Mouse (Mus musculus): ENCODE data around the gene Mettl16.
A peak's percentile ranks its signal among the peaks of the same experiment; 100 is the strongest.

Mettl16 gene

GRCm38 (mm10) chr11:74843761-74844160 lies 73.1 kb downstream of the Mettl16 start:
- no peak for DNase-seq (ENCODE audit: low read depth, low spot score)

GRCm38 (mm10) chr11:74845784-74846183 lies 75.2 kb downstream of the Mettl16 start:
- DNase-seq (ENCODE audit: low read depth, low spot score): peak; percentile 39

- DNase-seq (ENCODE audit: low read depth, low spot score): peak; percentile 74
These were observed 77.4 kb downstream of the Mettl16 start for GRCm38 (mm10) chr11:74847919-74848521.

- DNase-seq (ENCODE audit: low read depth, low spot score): no peak
These were observed 80.5 kb downstream of the Mettl16 start for GRCm38 (mm10) chr11:74850998-74851661.

GRCm38 (mm10) chr11:74857756-74858155 lies 87.1 kb downstream of the Mettl16 start:
- no peak for DNase-seq (ENCODE audit: low read depth, low spot score)

DNA sequence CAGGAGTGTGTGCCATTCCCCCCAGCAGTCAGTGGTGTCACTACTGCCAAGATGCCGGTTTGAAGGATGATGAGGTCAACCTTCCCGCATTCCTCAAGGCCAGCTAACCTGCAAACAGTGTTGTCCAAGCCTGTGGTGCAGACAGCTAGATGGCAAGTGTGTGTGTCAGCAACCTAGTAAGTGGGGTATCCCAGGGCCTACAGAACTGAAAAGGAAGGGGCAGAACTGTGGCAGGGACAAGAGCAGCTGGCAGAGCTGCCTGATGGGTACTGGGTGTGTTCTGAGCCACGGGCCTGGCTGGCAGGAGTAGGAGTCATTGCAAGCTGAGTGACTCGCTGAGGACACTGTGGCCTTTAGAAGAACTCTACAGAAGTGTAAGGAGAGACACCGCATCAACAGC lies 91.5 kb downstream of the Mettl16 start:
- no peak for DNase-seq (ENCODE audit: low read depth, low spot score)

DNA sequence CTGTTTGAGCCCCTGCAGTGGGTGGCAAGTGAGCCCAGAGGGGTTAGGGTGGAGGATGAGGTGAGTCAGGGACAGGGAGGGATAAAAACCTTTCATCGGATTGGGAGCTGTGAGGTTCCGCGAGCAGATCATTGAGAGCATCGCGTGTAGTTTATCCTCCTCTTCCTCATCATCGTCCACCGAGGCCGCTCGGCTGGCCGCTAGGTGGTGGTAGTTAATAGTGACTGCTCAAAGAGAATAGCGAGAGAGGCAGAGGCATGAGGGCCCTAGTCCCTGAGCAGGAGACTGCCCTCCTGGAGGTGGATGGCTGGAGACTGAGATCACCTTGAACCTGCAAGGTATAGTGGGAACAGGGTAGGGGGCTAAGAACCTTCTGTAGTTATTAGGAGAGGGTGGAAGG lies 92.8 kb downstream of the Mettl16 start:
- DNase-seq (ENCODE audit: low read depth, low spot score): no peak

DNA sequence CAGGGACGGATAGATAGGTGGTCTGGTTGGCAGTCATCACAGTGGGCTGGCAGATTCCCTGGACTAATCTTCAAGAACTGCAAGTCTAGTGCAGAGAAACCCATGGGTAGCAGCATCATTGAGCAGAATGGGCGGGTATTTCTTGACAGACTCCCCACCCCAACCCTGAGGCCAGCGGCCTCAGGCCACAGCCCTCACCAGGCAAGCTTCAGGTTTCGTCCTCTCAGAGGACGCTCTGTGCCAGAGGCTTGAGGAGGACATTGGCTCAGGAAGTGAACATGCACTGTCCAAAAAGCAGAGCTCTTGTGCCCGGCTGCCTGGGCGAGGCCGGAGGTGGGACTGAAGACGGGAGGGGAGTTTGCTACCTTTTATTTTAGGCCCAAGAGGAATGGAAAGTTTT lies 93.8 kb downstream of the Mettl16 start:
- DNase-seq (ENCODE audit: low read depth, low spot score): no peak

GRCm38 (mm10) chr11:74865252-74865651 lies 94.6 kb downstream of the Mettl16 start:
- DNase-seq (ENCODE audit: low read depth, low spot score): no peak

DNA sequence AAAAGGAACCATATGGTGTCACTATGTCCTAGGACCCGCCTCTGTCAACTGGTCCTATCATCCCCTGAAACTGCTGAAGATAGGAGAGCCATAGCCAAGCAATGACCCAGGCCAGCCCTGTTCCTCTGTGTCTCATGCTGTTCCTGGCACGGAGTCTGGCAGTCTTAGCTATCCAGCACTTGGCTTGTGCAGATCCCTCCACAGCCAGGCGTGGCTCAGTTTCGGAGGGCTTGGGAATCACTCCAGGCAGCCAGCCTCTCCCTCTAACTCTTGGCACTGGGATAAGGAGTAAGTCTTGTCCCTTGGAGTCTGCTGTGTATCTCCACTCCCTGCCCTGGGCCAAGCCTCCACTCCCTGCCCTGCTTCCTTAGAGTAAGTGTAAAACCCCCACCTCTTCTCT lies 96.0 kb downstream of the Mettl16 start:
- no peak for DNase-seq (ENCODE audit: low read depth, low spot score)

- DNase-seq (ENCODE audit: low read depth, low spot score): no peak
These were observed 96.6 kb downstream of the Mettl16 start for GRCm38 (mm10) chr11:74867181-74867580.

GRCm38 (mm10) chr11:74868046-74868760 lies 97.6 kb downstream of the Mettl16 start:
- no peak for DNase-seq (ENCODE audit: low read depth, low spot score)

DNA sequence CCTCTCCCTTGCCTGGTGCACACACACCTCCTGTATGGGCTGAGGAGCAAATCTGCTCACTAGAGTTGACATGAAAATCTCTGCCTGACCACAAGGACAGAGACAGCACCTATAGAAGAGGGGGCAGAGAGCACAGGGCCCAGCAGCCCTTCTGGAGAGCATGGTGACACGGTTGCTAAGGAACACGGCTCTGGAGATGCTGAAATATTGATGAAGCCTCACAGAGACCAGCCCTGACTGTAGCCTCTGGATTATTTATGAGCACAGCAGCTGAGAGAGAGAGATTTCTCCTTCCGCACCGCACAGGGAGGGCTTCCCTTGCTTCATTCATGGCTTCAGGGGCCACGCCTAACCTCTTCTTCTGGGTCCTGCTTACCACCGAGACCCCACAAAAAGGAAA lies 99.0 kb downstream of the Mettl16 start:
- no peak for DNase-seq (ENCODE audit: low read depth, low spot score)

GRCm38 (mm10) chr11:74870544-74870943 lies 99.9 kb downstream of the Mettl16 start:
- DNase-seq (ENCODE audit: low read depth, low spot score): no peak

DNA sequence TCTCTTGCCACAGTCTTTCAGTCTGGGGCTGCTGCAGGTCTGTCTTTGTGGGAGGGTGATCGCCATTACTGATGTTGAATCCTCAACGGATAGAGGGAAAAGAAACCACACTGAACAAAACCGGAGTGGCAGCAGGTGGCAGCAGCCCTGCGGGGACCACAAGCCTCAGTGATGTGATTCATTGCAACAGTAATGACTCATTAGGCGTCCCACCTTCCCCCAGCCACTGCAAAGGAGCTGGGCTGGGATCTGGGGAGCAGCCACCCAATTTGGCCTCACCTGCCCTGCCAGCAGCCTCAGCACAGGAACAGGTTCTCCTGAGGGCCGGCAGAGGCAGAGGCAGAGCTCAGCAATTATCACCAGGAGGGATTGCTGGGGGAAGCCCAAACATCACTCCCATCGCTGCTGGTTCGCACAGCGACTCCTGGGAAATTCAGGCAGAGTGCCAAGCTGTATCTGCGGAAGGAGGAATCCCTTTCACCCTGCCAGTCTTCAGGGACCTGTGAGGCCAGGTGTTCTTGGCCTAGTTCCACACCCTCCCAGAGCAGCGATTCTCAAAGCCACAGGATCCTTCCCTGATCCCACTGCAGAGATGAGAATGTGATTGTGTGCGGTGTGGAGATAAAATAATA lies 100.5 kb downstream of the Mettl16 start:
- no peak for DNase-seq (ENCODE audit: low read depth, low spot score)

- DNase-seq (ENCODE audit: low read depth, low spot score): no peak
These were observed 104.0 kb downstream of the Mettl16 start for GRCm38 (mm10) chr11:74874630-74875029.

DNA sequence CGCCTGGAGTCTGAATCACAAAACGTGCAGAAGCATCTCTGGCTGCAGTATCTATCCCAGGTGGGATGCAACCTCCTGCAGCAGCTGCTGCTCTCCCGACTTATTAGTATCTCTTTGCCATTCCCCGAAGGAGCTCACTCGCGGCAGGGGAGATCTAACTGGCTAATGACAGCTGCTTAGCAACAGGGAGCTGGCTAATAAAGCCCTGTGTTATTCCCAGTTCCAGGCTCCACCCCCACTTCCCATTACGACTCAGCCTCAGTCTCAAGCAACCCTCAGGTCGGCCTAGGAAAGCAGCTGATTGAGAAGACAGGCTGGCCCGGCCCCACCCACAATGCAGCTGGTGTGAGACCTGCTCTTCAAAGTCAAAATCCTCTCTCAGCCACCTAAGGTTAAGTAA lies 106.2 kb downstream of the Mettl16 start:
- DNase-seq (ENCODE audit: low read depth, low spot score): no peak

Measured in CD4-positive helper T cell, adult 2 months (primary cell).